ENCODE assay signal across 20 mouse cellular contexts in the genomic region with DNA sequence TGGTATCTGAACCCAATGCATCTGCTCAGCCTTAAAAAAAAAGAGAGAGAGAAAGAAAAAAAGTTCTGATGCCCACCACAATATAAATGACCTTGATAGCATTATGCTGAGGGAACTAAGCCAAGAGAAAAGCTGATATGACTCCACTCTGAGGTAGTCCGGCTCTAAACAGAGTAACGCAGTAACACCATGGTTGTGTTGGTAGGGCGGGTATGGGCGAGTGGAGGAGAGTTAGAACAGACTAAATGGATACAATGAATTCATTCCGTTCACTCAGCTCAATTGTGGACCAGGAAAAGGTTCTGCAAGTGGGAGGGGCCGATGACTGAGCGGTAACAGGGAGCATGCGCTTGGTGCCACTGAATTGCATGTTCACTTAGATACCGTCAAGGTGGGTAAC.
"Had no signal": no experiment of that assay in that cellular context is flagged by ENCODE, and none has a peak within 500 bp of the region (broad histone marks: within the 10 kb centered on the region; RNA-seq: fewer than 3 reads in every experiment).

No protein-coding gene starts in this region.

- H3K9ac ChIP-seq: limb, embryonic 12.5 days; limb, embryonic 15.5 days; liver, embryonic 14.5 days; liver, postnatal 0 days; lung, embryonic 14.5 days; midbrain, embryonic 12.5 days; midbrain, embryonic 15.5 days; neural tube, embryonic 13.5 days had no signal

- H3K4me3 ChIP-seq: limb, embryonic 12.5 days; limb, embryonic 15.5 days; megakaryocyte, embryonic 14.5 days; midbrain, embryonic 12.5 days; midbrain, embryonic 15.5 days; myocyte; neural tube, embryonic 13.5 days had no signal

- ATAC-seq: liver, postnatal 0 days; lung, postnatal 0 days; midbrain, embryonic 15.5 days had no signal

- H3K27me3 ChIP-seq: limb, embryonic 12.5 days; limb, embryonic 15.5 days; megakaryocyte, embryonic 14.5 days; midbrain, embryonic 12.5 days; midbrain, embryonic 15.5 days; neural tube, embryonic 13.5 days had no signal

- DNase-seq: kidney, adult 18-20 months; kidney, adult 9 months; kidney, postnatal 14 days; left cerebral cortex, postnatal 4 days; liver, postnatal 0 days; lung, embryonic 14.5 days; thymus, adult 2 months; thymus, postnatal 14 days; thymus, postnatal 4 days had no signal

- H3K4me1 ChIP-seq: limb, embryonic 12.5 days; limb, embryonic 15.5 days; midbrain, embryonic 12.5 days; midbrain, embryonic 15.5 days; neural tube, embryonic 13.5 days had no signal

- H3K9me3 ChIP-seq: limb, embryonic 12.5 days; limb, embryonic 15.5 days; megakaryocyte, embryonic 14.5 days; midbrain, embryonic 12.5 days; midbrain, embryonic 15.5 days; neural tube, embryonic 13.5 days had no signal

- H3K4me2 ChIP-seq: limb, embryonic 12.5 days; limb, embryonic 15.5 days; liver, embryonic 11.5 days; lung, embryonic 14.5 days; midbrain, embryonic 12.5 days; midbrain, embryonic 15.5 days; neural tube, embryonic 13.5 days had no signal

- H3K27ac ChIP-seq: limb, embryonic 12.5 days; limb, embryonic 15.5 days; liver, embryonic 14.5 days; macrophage; midbrain, embryonic 12.5 days; midbrain, embryonic 15.5 days; neural tube, embryonic 13.5 days had no signal
